Mouse (Mus musculus) inflammation-experienced regulatory T-cells (primary cell): ENCODE data around the gene Mpg. TPM values are rescaled to one million over a fixed set of nuclear protein-coding genes. Genes with fewer than 3 reads are reported as not detected.

Experiments used
- polyA plus RNA-seq, 2 experiments: library from polyadenylated mRNA; unstranded; fragments of 100-300 nt; shearing (Covaris generic); gene quantifications; one replicate each; pipeline ENCODE4 v1.2.1; 2017

The Mpg gene
- 10 to 100 TPM; 24.2 to 33.4 TPM for polyA plus RNA-seq

GRCm38 (mm10) chr11:32226124-32226871 is at the start of gene Mpg:
Mpg (plus strand) TSS chr11:32226505.

DNA sequence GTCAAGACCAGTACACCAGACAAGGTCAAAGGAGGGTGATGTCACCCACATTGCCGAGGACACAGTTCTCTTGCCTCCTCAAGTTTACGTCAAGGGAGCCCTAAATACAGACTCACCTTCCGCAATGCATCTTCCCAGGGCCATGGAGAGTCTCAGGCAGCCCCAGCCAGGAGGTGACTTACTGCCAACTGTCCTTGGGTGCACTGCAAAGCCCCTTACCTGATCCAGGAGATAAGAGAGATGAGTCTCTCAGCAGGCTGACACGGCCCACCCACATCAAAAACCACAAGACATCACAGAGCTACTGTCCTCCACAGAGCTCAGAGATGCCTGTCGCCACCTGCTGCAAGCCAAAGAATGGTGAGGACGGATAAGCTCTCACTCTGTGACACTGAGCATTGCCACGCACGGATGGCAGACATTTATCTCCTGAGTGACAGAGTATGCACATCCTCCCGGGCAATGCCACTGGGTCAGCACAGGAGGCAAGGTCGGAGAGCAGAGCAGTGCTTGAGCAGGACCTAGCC is 26.2 kb upstream of the Mpg start, which contains the start of gene Il9r:
Gene Il9r, minus strand, starts transcription at position 205 of the 527 bp plus-strand sequence.

GRCm38 (mm10) chr11:32205058-32205873 is 21.0 kb upstream of the Mpg start, which contains the start of gene Snrnp25:
Snrnp25 (plus strand) TSS chr11:32205415.

GRCm38 (mm10) chr11:32221951-32222409 is 4.3 kb upstream of the Mpg start, which contains the start of gene Rhbdf1:
Rhbdf1 (minus strand) TSS chr11:32222300.

DNA sequence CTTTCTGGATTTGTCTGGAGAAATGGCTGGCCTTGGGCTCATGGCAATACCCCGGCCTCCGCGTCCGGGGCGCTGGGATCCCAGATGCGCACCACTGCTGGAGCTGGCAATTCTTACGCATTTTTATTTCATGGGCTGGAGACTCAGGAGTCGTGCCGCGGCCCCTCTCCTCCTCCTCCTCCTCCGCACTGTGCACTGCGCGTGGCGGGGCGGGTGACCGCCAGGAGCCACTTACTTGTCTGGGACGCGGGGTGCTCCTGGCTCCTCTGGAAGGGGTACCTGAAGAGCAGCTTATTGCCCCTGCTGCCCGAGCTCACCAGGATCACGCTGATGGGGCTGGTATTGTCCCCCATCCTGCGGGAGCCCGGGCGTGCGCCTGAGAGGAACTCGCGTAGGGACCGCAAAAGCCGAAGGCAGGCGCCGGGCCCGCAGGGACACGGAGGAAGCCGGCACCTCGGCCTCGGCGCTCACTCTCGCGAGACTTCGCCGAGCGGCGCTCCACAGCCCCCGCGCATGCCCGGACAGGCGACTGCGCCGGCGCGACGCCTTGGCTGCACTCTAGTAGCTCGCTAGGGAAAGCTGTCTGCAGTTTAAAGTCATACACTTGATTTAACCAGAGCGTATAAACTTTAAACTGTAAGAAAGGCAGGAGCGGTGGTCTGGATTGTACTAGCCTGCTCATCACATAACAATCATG is 41.0 kb downstream of the Mpg start, which contains the start of gene Nprl3:
Gene Nprl3, minus strand, starts transcription at position 520 of the 697 bp plus-strand sequence.

DNA sequence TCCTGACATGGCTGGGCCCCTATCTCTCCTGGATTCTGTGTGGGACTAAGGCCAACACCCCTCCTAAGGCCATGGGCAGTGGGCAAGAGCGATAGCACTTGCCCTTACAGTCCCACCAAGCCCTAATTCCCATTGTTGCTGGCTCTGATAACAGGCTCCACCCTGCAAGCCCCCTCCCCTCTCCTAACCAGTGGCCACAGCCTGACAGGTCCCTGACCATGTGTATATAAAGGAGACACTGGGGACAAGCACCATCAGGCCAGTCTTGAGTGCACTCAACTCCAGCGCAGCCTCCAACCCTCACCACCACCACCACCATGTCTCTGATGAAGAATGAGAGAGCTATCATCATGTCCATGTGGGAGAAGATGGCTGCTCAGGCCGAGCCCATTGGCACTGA is 50.0 kb downstream of the Mpg start, which contains the start of gene Hba-x:
Gene Hba-x, plus strand, starts transcription at position 54 of the 400 bp plus-strand sequence.

Other genes with a start within 250 kb of the Mpg start
- gene Nsg2, start 226.0 kb upstream of the Mpg start, polyA plus RNA-seq: 100 to 1,000 TPM in 1 of 2 experiments, 10 to 100 TPM in 1; 94.8 to 121 TPM
- 10 to 100 TPM; 10.5 to 15.5 TPM for gene Il9r, start 26.2 kb upstream of the Mpg start, polyA plus RNA-seq
- gene Snrnp25, start 21.1 kb upstream of the Mpg start, polyA plus RNA-seq: 10 to 100 TPM; 34.8 to 35.2 TPM
- 1 to 10 TPM in 1 of 2 experiments, not detected in 1; 1.2 TPM for gene Rhbdf1, start 4.2 kb upstream of the Mpg start, polyA plus RNA-seq
- 10 to 100 TPM; 58.4 to 59.6 TPM for gene Nprl3, start 41.2 kb downstream of the Mpg start, polyA plus RNA-seq
- gene Hba-x, start 49.9 kb downstream of the Mpg start, polyA plus RNA-seq: not detected
- 10 to 100 TPM in 1 of 2 experiments, 1 to 10 TPM in 1; 5.1 to 13.4 TPM for gene Hba-a1, start 57.0 kb downstream of the Mpg start, polyA plus RNA-seq
- gene Hbq1b, start 60.5 kb downstream of the Mpg start, polyA plus RNA-seq: under 1 TPM in 1 of 2 experiments, not detected in 1; 0.31 TPM
- 10 to 100 TPM in 1 of 2 experiments, 1 to 10 TPM in 1; 7.1 to 35.9 TPM for gene Hba-a2, start 70.0 kb downstream of the Mpg start, polyA plus RNA-seq
- not detected for gene Hbq1a, start 73.6 kb downstream of the Mpg start, polyA plus RNA-seq
- gene Sh3pxd2b, start 121.3 kb downstream of the Mpg start, polyA plus RNA-seq: 1 to 10 TPM in 1 of 2 experiments, under 1 TPM in 1; 0.23 to 1.9 TPM
- 1 to 10 TPM; 7.7 to 8.0 TPM for gene Ubtd2, start 228.9 kb downstream of the Mpg start, polyA plus RNA-seq